Mouse (Mus musculus) lung, embryonic 14.5 days (tissue): ENCODE measurements around the gene Pitpna. TPM values are rescaled to one million over a fixed set of nuclear protein-coding genes. Genes with fewer than 3 reads are reported as not detected.

Experiments used
- ATAC-seq: fragments of 200-750 bp; cut with Nextera tagmentation; 2 replicates; pipeline ENCODE4 v1.8.0; 2017; ENCODE audit warnings: mild to moderate bottlenecking, moderate TSS enrichment, moderate library complexity; ENCODE audit not compliant: insufficient read depth
- DNase-seq: peaks from one replicate; pipeline ENCODE4 v3.0.0-alpha.2; 2015
- H3K27ac ChIP-seq: fragments of 300-500 bp; sonication (generic); 2 replicates; pipeline ENCODE4 v1.5.1; 2014; ENCODE audit warnings: low read depth, mild to moderate bottlenecking, moderate library complexity
- H3K27me3 ChIP-seq: fragments of 300-500 bp; sonication (generic); 2 replicates; pipeline ENCODE4 v1.6.1; 2014; ENCODE audit warnings: low read length, control low read depth; ENCODE audit not compliant: insufficient read depth
- H3K36me3 ChIP-seq: fragments of 300-500 bp; sonication (generic); 2 replicates; pipeline ENCODE4 v1.6.1; 2014; ENCODE audit warnings: control low read depth; ENCODE audit not compliant: insufficient read depth
- H3K4me1 ChIP-seq: fragments of 300-500 bp; sonication (generic); 2 replicates; pipeline ENCODE4 v1.6.1; 2014; ENCODE audit warnings: antibody characterized with exemption, control low read depth; ENCODE audit not compliant: insufficient read depth
- H3K4me2 ChIP-seq: fragments of 300-500 bp; sonication (generic); 2 replicates; pipeline ENCODE4 v1.6.1; 2014; ENCODE audit warnings: mild to moderate bottlenecking
- H3K4me3 ChIP-seq: fragments of 300-500 bp; sonication (generic); 2 replicates; pipeline ENCODE4 v1.5.1; 2014; ENCODE audit warnings: low read depth, low read length
- H3K9ac ChIP-seq: fragments of 300-500 bp; sonication (generic); 2 replicates; pipeline ENCODE4 v1.6.1; 2014
- H3K9me3 ChIP-seq: fragments of 300-500 bp; sonication (generic); 2 replicates; pipeline ENCODE4 v1.6.1; 2016; ENCODE audit warnings: low read depth, low read length, control low read depth
- CTCF ChIP-seq: IDR thresholded peaks from 2 replicates; pipeline ENCODE4 v1.5.1; 2016; ENCODE audit warnings: antibody characterized with exemption, low read depth
- WGBS: fragments of 180-500 bp; shearing (Covaris S2); extraction: QIAGEN DNeasy Blood & Tissue Kit; methylation state at CpG from one replicate; pipeline ENCODE4 v1.1.7; 2014; 5-methylcytosine and 5-hydroxymethylcytosine counted together
- polyA plus RNA-seq: library from polyadenylated mRNA; unstranded; fragments of >200 nt; fragmentation: Nextera tagmentation; extraction: Ambion mirVana; gene quantifications from 2 replicates; pipeline ENCODE4 v1.2.1, GENCODE M21; 2014

Gene Pitpna
- polyA plus RNA-seq, 1 experiment from 2014 or later: 89.6 TPM

- Histone ChIP-seq H3K4me3 (no peak overlapping the region), H3K9me3 (no peaks in the 10 kb centered on the region), H3K36me3 (peaks cover 78% of the 10 kb centered on the region), H3K27me3 (no peaks in the 10 kb centered on the region), H3K4me2 (no peak overlapping the region), H3K27ac (no peak overlapping the region), H3K9ac (no peak overlapping the region), H3K4me1 (no peaks in the 10 kb centered on the region; the same call in 1 of the 2 replicates)
- 84% methylated on average over 2 of the region's 2 CpGs for WGBS
- DNase-seq (no peak), ATAC-seq (no peak)
- no peak for TF ChIP-seq CTCF
These were observed 34.9 kb downstream of the Pitpna start for GRCm38 (mm10) chr11:75622588-75623329.

- no peak overlapping the region for H3K4me3 ChIP-seq
- no peak overlapping the region for H3K4me2 ChIP-seq
- no peaks in the 10 kb centered on the region; the same call in 1 of the 2 replicates for H3K4me1 ChIP-seq
- no peak overlapping the region for H3K9ac ChIP-seq
- ATAC-seq (no peak), DNase-seq (no peak)
- 41% methylated on average over 2 of the region's 2 CpGs for WGBS
- no peaks in the 10 kb centered on the region for H3K27me3 ChIP-seq
- H3K9me3 ChIP-seq: no peaks in the 10 kb centered on the region
- peak overlapping the region; percentile 64; the same call in 1 of the 2 replicates for H3K27ac ChIP-seq
- peaks cover 82% of the 10 kb centered on the region for H3K36me3 ChIP-seq
- no peak for TF ChIP-seq CTCF
These were observed 36.2 kb downstream of the Pitpna start for GRCm38 (mm10) chr11:75624102-75624554.

DNA sequence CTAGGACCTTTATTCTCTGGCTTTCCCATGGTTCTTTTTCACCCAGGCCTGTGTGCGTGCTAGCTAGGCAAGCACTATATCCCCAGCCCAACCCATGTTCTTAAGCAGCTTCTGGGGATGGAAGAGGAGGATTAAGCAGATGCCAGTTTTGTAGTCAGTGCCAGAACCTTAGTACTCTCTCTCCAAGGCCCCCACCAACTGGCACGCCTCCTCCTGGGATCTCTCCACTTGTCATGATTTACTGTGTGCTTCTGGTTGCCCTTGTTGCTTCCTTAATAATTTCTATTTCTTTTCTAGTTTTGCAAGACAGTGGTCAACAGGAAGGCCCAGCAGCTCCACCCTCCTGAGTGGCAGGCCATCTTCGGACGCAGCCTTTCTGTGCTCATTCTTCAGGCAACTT, 37.9 kb downstream of the Pitpna start:
- Histone ChIP-seq H3K4me2 (no peak overlapping the region), H3K9ac (no peak overlapping the region), H3K27me3 (no peaks in the 10 kb centered on the region), H3K4me3 (no peak overlapping the region), H3K27ac (no peak overlapping the region), H3K36me3 (peaks cover 66% of the 10 kb centered on the region), H3K9me3 (no peaks in the 10 kb centered on the region), H3K4me1 (no peaks in the 10 kb centered on the region)
- WGBS: 87% methylated on average over 4 of the region's 4 CpGs
- no peak for TF ChIP-seq CTCF
- DNase-seq: no peak
- ATAC-seq: no peak

DNA sequence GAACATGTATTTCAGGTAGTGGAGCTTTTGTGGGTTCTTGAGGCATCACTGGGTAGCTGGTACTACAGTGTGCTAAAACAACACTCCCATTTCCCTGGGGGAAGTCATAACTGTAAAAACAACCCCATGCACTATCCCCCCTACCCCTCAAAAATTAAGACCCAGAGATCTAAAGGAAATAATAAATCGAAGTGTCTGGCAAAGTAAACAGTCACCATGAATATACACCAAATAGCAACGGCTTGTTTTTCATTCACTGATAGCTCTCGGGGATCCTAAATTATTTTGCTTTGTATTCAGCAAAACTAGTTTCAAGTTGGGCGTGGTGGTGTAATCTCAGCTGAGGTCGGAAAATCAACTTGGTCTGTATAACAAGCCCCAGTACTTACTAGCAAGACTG, 42.2 kb downstream of the Pitpna start:
- 7% methylated on average over 5 of the region's 5 CpGs for WGBS
- ATAC-seq (no peak; the same call in 1 of the 2 replicates), DNase-seq (no peak)
- Histone ChIP-seq H3K9me3 (no peaks in the 10 kb centered on the region), H3K27ac (peak overlapping the region; percentile 86), H3K4me1 (no peaks in the 10 kb centered on the region), H3K4me3 (peak overlapping the region; percentile 64), H3K9ac (peak overlapping the region; percentile 69), H3K4me2 (peak overlapping the region; percentile 70), H3K36me3 (peaks cover 34% of the 10 kb centered on the region), H3K27me3 (no peaks in the 10 kb centered on the region)
- no peak for TF ChIP-seq CTCF

GRCm38 (mm10) chr11:75630645-75631229, 42.8 kb downstream of the Pitpna start, which contains the start of gene Inpp5k:
Gene Inpp5k (plus strand): TSS chr11:75630988.
- DNase-seq (peak; percentile 99), ATAC-seq (peak; percentile 99)
- no peaks in the 10 kb centered on the region for H3K27me3 ChIP-seq
- H3K27ac ChIP-seq: peak within 1 kb of the TSS; percentile 86
- peak within 1 kb of the TSS; percentile 70 for H3K4me2 ChIP-seq
- H3K9ac ChIP-seq: peak within 1 kb of the TSS; percentile 69
- peaks cover 27% of the 10 kb centered on the region for H3K36me3 ChIP-seq
- under 1% methylated on average over 53 of the region's 53 CpGs for WGBS
- TF ChIP-seq CTCF: no peak
- H3K4me3 ChIP-seq: peak within 1 kb of the TSS; percentile 64
- no peaks in the 10 kb centered on the region for H3K4me1 ChIP-seq
- no peaks in the 10 kb centered on the region for H3K9me3 ChIP-seq

- H3K27ac ChIP-seq: no peak overlapping the region
These were observed 43.8 kb downstream of the Pitpna start for GRCm38 (mm10) chr11:75631561-75632225.

GRCm38 (mm10) chr11:75632921-75633320, 45.0 kb downstream of the Pitpna start:
- H3K27me3 ChIP-seq: no peaks in the 10 kb centered on the region
- no peaks in the 10 kb centered on the region for H3K4me1 ChIP-seq
- DNase-seq (no peak), ATAC-seq (no peak)
- H3K9ac ChIP-seq: no peak overlapping the region
- no peak overlapping the region for H3K4me2 ChIP-seq
- no peak overlapping the region for H3K27ac ChIP-seq
- no peak overlapping the region for H3K4me3 ChIP-seq
- 88% methylated on average over 5 of the region's 5 CpGs for WGBS
- no peak for TF ChIP-seq CTCF
- no peaks in the 10 kb centered on the region for H3K9me3 ChIP-seq
- peaks cover 7% of the 10 kb centered on the region for H3K36me3 ChIP-seq

More at GRCm38 (mm10) chr11:75631561-75632225, 43.8 kb downstream of the Pitpna start:
- DNase-seq (peak; percentile 61), ATAC-seq (no peak)
- TF ChIP-seq CTCF: peak; percentile 54
- 5% methylated on average over 13 of the region's 13 CpGs for WGBS
- H3K4me2 ChIP-seq: peak overlapping the region; percentile 70
- no peaks in the 10 kb centered on the region for H3K27me3 ChIP-seq
- no peaks in the 10 kb centered on the region for H3K9me3 ChIP-seq
- peak overlapping the region; percentile 69 for H3K9ac ChIP-seq
- H3K4me3 ChIP-seq: peak overlapping the region; percentile 64
- H3K4me1 ChIP-seq: no peaks in the 10 kb centered on the region
- H3K36me3 ChIP-seq: peaks cover 18% of the 10 kb centered on the region
